Mouse (Mus musculus): Measurements from ENCODE around the gene Nhsl1. TPM values are rescaled to one million over a fixed set of nuclear protein-coding genes. Genes with fewer than 3 reads are reported as not detected.
"Not testable (repeated sequence)": the region's sequence is repeated elsewhere in the genome, so short reads cannot be mapped to it uniquely, and the experiment has no call there.

Gene Nhsl1
- total RNA-seq, 4 experiments from 2014 or later: 16.9 to 26.5 (median 20.6) TPM

- no peak for DNase-seq (ENCODE audit: low spot score)
Measured at GRCm38 (mm10) chr10:18445603-18446358, 127.0 kb downstream of the Nhsl1 start.

- no peak for DNase-seq (ENCODE audit: low spot score)
Measured at GRCm38 (mm10) chr10:18446359-18446820, 127.6 kb downstream of the Nhsl1 start.

- peak; percentile 44 for DNase-seq (ENCODE audit: low spot score)
Measured at GRCm38 (mm10) chr10:18447299-18447698, 128.5 kb downstream of the Nhsl1 start.

- not testable (repeated sequence) for DNase-seq (ENCODE audit: low spot score)
Measured at GRCm38 (mm10) chr10:18448896-18449295, 130.1 kb downstream of the Nhsl1 start.

GRCm38 (mm10) chr10:18453380-18453779 is 134.6 kb downstream of the Nhsl1 start:
- peak; percentile 80 for DNase-seq (ENCODE audit: low spot score)

GRCm38 (mm10) chr10:18454161-18454560 is 135.4 kb downstream of the Nhsl1 start:
- DNase-seq (ENCODE audit: low spot score): no peak

GRCm38 (mm10) chr10:18455301-18455920 is 136.6 kb downstream of the Nhsl1 start:
- DNase-seq (ENCODE audit: low spot score): no peak

- no peak for DNase-seq (ENCODE audit: low spot score)
Measured at GRCm38 (mm10) chr10:18457808-18458475, 139.2 kb downstream of the Nhsl1 start.

GRCm38 (mm10) chr10:18461336-18461735 is 142.6 kb downstream of the Nhsl1 start:
- no peak for DNase-seq (ENCODE audit: low spot score)

- DNase-seq (ENCODE audit: low spot score): no peak
Measured at GRCm38 (mm10) chr10:18463071-18463841, 144.5 kb downstream of the Nhsl1 start.

GRCm38 (mm10) chr10:18468396-18468795 is 149.6 kb downstream of the Nhsl1 start:
- DNase-seq (ENCODE audit: low spot score): no peak

- no peak for DNase-seq (ENCODE audit: low spot score)
Measured at GRCm38 (mm10) chr10:18469279-18470135, 150.7 kb downstream of the Nhsl1 start.

GRCm38 (mm10) chr10:18470351-18471060 is 151.7 kb downstream of the Nhsl1 start:
- DNase-seq (ENCODE audit: low spot score): no peak

- no peak for DNase-seq (ENCODE audit: low spot score)
Measured at GRCm38 (mm10) chr10:18471648-18472047, 152.9 kb downstream of the Nhsl1 start.

- no peak for DNase-seq (ENCODE audit: low spot score)
Measured at GRCm38 (mm10) chr10:18475126-18475525, 156.3 kb downstream of the Nhsl1 start.

GRCm38 (mm10) chr10:18478294-18478693 is 159.5 kb downstream of the Nhsl1 start:
- no peak for DNase-seq (ENCODE audit: low spot score)

GRCm38 (mm10) chr10:18479285-18479684 is 160.5 kb downstream of the Nhsl1 start:
- no peak for DNase-seq (ENCODE audit: low spot score)

GRCm38 (mm10) chr10:18480836-18481235 is 162.1 kb downstream of the Nhsl1 start:
- peak; percentile 37 for DNase-seq (ENCODE audit: low spot score)

- peak; percentile 28 for DNase-seq (ENCODE audit: low spot score)
Measured at GRCm38 (mm10) chr10:18482558-18483141, 163.9 kb downstream of the Nhsl1 start.

GRCm38 (mm10) chr10:18483658-18484057 is 164.9 kb downstream of the Nhsl1 start:
- no peak for DNase-seq (ENCODE audit: low spot score)

All from heart, adult 8-10 months (tissue).